Mouse (Mus musculus) MEL (cell line): ENCODE results near the gene Usp38. TPM values are rescaled to one million over a fixed set of nuclear protein-coding genes. Genes with fewer than 3 reads are reported as not detected.

ENCODE experiments used
- DNase-seq: peaks from one replicate; pipeline ENCODE4 v3.0.0; 2011; ENCODE audit warnings: low read depth, low spot score
- H3K27ac ChIP-seq: 2 replicates; pipeline ENCODE4 v1.5.1; 2012; ENCODE audit warnings: low read depth, mild to moderate bottlenecking, control low read depth, low read length, moderate library complexity; ENCODE audit not compliant: control insufficient read depth
- H3K27me3 ChIP-seq, 2 experiments: fragments of 150-350 bp in 1 of 2; sonication (generic) in 1 of 2; 2 replicates each; pipeline ENCODE4 v1.6.1; 2012; ENCODE audit warnings: low read length in 2 of 2, mild to moderate bottlenecking in 2 of 2, improper control_type of control experiment in 1 of 2, moderate library complexity in 1 of 2; ENCODE audit not compliant: insufficient read depth in 2 of 2, control insufficient read depth in 1 of 2
- H3K36me3 ChIP-seq, 2 experiments: 2 replicates each; pipeline ENCODE4 v1.6.1; 2012 to 2014; ENCODE audit warnings: low read length in 2 of 2, improper control_type of control experiment in 1 of 2, inconsistent platforms in 1 of 2, mild to moderate bottlenecking in 1 of 2; ENCODE audit not compliant: insufficient read depth in 2 of 2, control insufficient read depth in 1 of 2
- H3K4me1 ChIP-seq, 2 experiments: fragments of 150-350 bp in 1 of 2; sonication (generic) in 1 of 2; 2 replicates each; pipeline ENCODE4 v1.6.1; 2012; ENCODE audit warnings: low read length in 2 of 2, improper control_type of control experiment in 1 of 2, mild to moderate bottlenecking in 1 of 2; ENCODE audit not compliant: insufficient read depth in 2 of 2, control insufficient read depth in 1 of 2
- H3K4me3 ChIP-seq, 2 experiments: fragments of 150-350 bp in 1 of 2; sonication (generic) in 1 of 2; 2 replicates each; pipeline ENCODE4 v1.5.1; 2012; ENCODE audit warnings: low read depth in 2 of 2, low read length in 2 of 2, mild to moderate bottlenecking in 2 of 2, moderate library complexity in 2 of 2, control low read depth in 1 of 2, improper control_type of control experiment in 1 of 2; ENCODE audit not compliant: control insufficient read depth in 1 of 2, insufficient read depth in 1 of 2
- H3K79me2 ChIP-seq: 2 replicates; pipeline ENCODE4 v1.6.1; 2012; ENCODE audit warnings: mild to moderate bottlenecking, low read length, moderate library complexity; ENCODE audit not compliant: control insufficient read depth, poor library complexity, insufficient read depth
- H3K9ac ChIP-seq: 2 replicates; pipeline ENCODE4 v1.6.1; 2012; ENCODE audit warnings: low read depth, mild to moderate bottlenecking, control low read depth, low read length, moderate library complexity; ENCODE audit not compliant: control insufficient read depth, poor library complexity, severe bottlenecking
- H3K9me3 ChIP-seq: fragments of 150-350 bp; sonication (generic); replicated peaks from 2 replicates; pipeline ENCODE4 v1.6.1; 2012; ENCODE audit warnings: mild to moderate bottlenecking, low read length, improper control_type of control experiment, moderate library complexity; ENCODE audit not compliant: insufficient read depth
- CTCF ChIP-seq, 3 experiments: IDR thresholded peaks in 2 of 3; conservative IDR thresholded peaks in 1 of 3; 2 replicates each; pipeline ENCODE4 v1.5.1; 2011 to 2012; ENCODE audit warnings: low read length in 3 of 3, low read depth in 2 of 3, mild to moderate bottlenecking in 2 of 3, improper control_type of control experiment in 1 of 3, inconsistent platforms in 1 of 3, mixed read lengths in 1 of 3, moderate library complexity in 1 of 3; ENCODE audit not compliant: control insufficient read depth in 1 of 3, insufficient read depth in 1 of 3, poor library complexity in 1 of 3, severe bottlenecking in 1 of 3
- E2F4 ChIP-seq: IDR thresholded peaks from 2 replicates; pipeline ENCODE4 v1.6.1; 2011; ENCODE audit warnings: low read depth, low read length, improper control_type of control experiment, borderline replicate concordance
- EP300 ChIP-seq, 2 experiments: IDR thresholded peaks; 2 replicates each; pipeline ENCODE4 v1.6.1; 2011; ENCODE audit warnings: improper control_type of control experiment in 2 of 2, low read length in 2 of 2, low read depth in 1 of 2, mild to moderate bottlenecking in 1 of 2
- HCFC1 ChIP-seq: IDR thresholded peaks from 2 replicates; pipeline ENCODE4 v1.6.1; 2012; ENCODE audit warnings: low read depth, mild to moderate bottlenecking, inconsistent platforms, low read length, improper control_type of control experiment, moderate library complexity
- JUND ChIP-seq: IDR thresholded peaks from 2 replicates; pipeline ENCODE4 v1.6.1; 2011; ENCODE audit warnings: low read depth, mild to moderate bottlenecking, improper control_type of control experiment, low read length
- MAFK ChIP-seq: IDR thresholded peaks from 2 replicates; pipeline ENCODE4 v1.6.1; 2011; ENCODE audit warnings: low read depth, mild to moderate bottlenecking, low read length, improper control_type of control experiment, borderline replicate concordance
- MEF2A ChIP-seq: IDR thresholded peaks from 2 replicates; pipeline ENCODE4 v1.6.1; 2014; ENCODE audit warnings: low read depth, mild to moderate bottlenecking, inconsistent platforms, low read length, improper control_type of control experiment; ENCODE audit not compliant: poor library complexity, insufficient replicate concordance, severe bottlenecking; ENCODE audit errors: extremely low read depth
- MYC ChIP-seq: IDR thresholded peaks from 2 replicates; pipeline ENCODE4 v1.6.1; 2011; ENCODE audit warnings: low read depth, mild to moderate bottlenecking, low read length, improper control_type of control experiment, moderate library complexity
- RAD21 ChIP-seq: IDR thresholded peaks from 2 replicates; pipeline ENCODE4 v1.6.1; 2011; ENCODE audit warnings: mild to moderate bottlenecking, low read depth, low read length, improper control_type of control experiment
- RCOR1 ChIP-seq: IDR thresholded peaks from 2 replicates; pipeline ENCODE4 v1.6.1; 2012; ENCODE audit warnings: low read depth, mild to moderate bottlenecking, inconsistent platforms, low read length, improper control_type of control experiment
- SIN3A ChIP-seq: IDR thresholded peaks from 2 replicates; pipeline ENCODE4 v1.6.1; 2012; ENCODE audit warnings: low read length, improper control_type of control experiment, inconsistent platforms
- SMC3 ChIP-seq: IDR thresholded peaks from 2 replicates; pipeline ENCODE4 v1.6.1; 2011; ENCODE audit warnings: low read depth, low read length, improper control_type of control experiment
- TAL1 ChIP-seq: IDR thresholded peaks from 2 replicates; pipeline ENCODE4 v1.6.1; 2012; ENCODE audit warnings: mild to moderate bottlenecking, inconsistent platforms, low read length, moderate library complexity, mixed read lengths
- USF2 ChIP-seq, 2 experiments: IDR thresholded peaks; 2 replicates each; pipeline ENCODE4 v1.6.1; 2011 to 2012; ENCODE audit warnings: improper control_type of control experiment in 2 of 2, low read length in 2 of 2, borderline replicate concordance in 1 of 2, inconsistent platforms in 1 of 2, low read depth in 1 of 2, mild to moderate bottlenecking in 1 of 2; ENCODE audit not compliant: insufficient read depth in 1 of 2
- ZC3H11A ChIP-seq: IDR thresholded peaks from 2 replicates; pipeline ENCODE4 v1.6.1; 2012; ENCODE audit warnings: low read depth, mild to moderate bottlenecking, inconsistent platforms, low read length, improper control_type of control experiment
- ZKSCAN1 ChIP-seq: IDR thresholded peaks from 2 replicates; pipeline ENCODE4 v1.6.1; 2012; ENCODE audit warnings: low read depth, mild to moderate bottlenecking, inconsistent platforms, low read length, improper control_type of control experiment, moderate library complexity
- ZMIZ1 ChIP-seq: IDR thresholded peaks from 2 replicates; pipeline ENCODE4 v1.6.1; 2012; ENCODE audit warnings: low read depth, mild to moderate bottlenecking, inconsistent platforms, low read length, improper control_type of control experiment, moderate library complexity
- ZNF384 ChIP-seq: IDR thresholded peaks from 2 replicates; pipeline ENCODE4 v1.6.1; 2012; ENCODE audit warnings: low read depth, mild to moderate bottlenecking, inconsistent platforms, low read length, improper control_type of control experiment
- polyA plus RNA-seq, 2 experiments: library from polyadenylated mRNA; stranded (reverse) in 1 of 2; unstranded in 1 of 2; fragments of >175 nt in 1 of 2; fragments of >200 nt in 1 of 2; gene quantifications; 2 replicates each; pipeline versions ENCODE4 v1.2.1 to v1.2.4; 2012; ENCODE audit warnings: low replicate concordance in 2 of 2, low read depth in 1 of 2; ENCODE audit not compliant: insufficient read length in 2 of 2, insufficient read depth in 1 of 2, missing spikeins in 1 of 2
- total RNA-seq: library from RNA; depleted of rRNA; stranded (reverse); fragments of 300-350 nt; gene quantifications from 2 replicates; pipeline ENCODE4 v1.2.3, GENCODE M21; 2012

The Usp38 gene
- total and polyA plus RNA-seq, 3 experiments = 22.6 to 32.3 TPM; not detected in 1

DNA sequence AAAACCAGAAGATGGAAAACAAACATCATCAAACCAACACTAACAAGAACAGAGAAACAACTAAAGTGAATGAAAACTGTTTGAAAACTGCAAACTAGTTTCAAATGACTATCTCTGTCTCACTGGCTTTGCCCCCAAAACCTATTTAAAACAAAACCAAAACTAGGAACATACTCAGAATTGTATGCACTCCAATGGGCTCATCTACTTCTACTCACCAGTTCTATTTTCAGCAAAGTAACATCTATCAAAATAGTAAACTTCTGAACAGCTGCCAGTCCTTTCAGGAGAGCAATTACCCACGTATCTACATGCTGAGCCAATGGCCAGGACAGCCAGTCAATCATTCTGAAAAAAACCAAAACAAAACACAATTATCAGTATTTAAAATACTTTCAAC, 9.6 kb downstream of the Usp38 start:
- no peak overlapping the region for H3K4me3 ChIP-seq
- H3K79me2 ChIP-seq = peaks cover 5% of the 10 kb centered on the region
- peaks cover 9 to 35% of the 10 kb centered on the region in 2 experiments for H3K36me3 ChIP-seq
- no peak overlapping the region for H3K27ac ChIP-seq
- no peak overlapping the region for H3K9ac ChIP-seq
- no peaks in the 10 kb centered on the region for H3K27me3 ChIP-seq
- DNase-seq = no peak
- H3K4me1 ChIP-seq = no peaks in the 10 kb centered on the region; a peak in 1 of 4 replicates
- H3K9me3 ChIP-seq = no peaks in the 10 kb centered on the region
- no peak for TF ChIP-seq MEF2A
- TF ChIP-seq MAFK = no peak
- TF ChIP-seq MYC = no peak
- TF ChIP-seq HCFC1 = no peak
- no peak for TF ChIP-seq USF2 (IDR thresholded peaks at IDR 0.05; ENCODE audit: borderline replicate concordance in 1 of 2, insufficient read depth in 1 of 2, low read depth in 1 of 2, low read length in 2 of 2)
- TF ChIP-seq ZNF384 = no peak
- no peak for TF ChIP-seq EP300 (IDR thresholded peaks at IDR 0.05; ENCODE audit: low read depth in 1 of 2, low read length in 2 of 2)
- no peak for TF ChIP-seq ZKSCAN1
- no peak for TF ChIP-seq RCOR1

- Histone ChIP-seq H3K36me3 (peaks cover 0 to 25% of the 10 kb centered on the region in 2 experiments; a peak in 2 of 4 replicates), H3K4me1 (no peaks in the 10 kb centered on the region), H3K27ac (no peak overlapping the region), H3K9ac (no peak overlapping the region), H3K9me3 (no peaks in the 10 kb centered on the region), H3K79me2 (no peaks in the 10 kb centered on the region), H3K27me3 (no peaks in the 10 kb centered on the region), H3K4me3 (no peak overlapping the region)
- peak; percentile 42 for DNase-seq
- TF ChIP-seq RAD21 = peak; percentile 84
- TF ChIP-seq ZMIZ1 = no peak
- TF ChIP-seq ZKSCAN1 = 0 out of 2 replicates have a peak, but pooled peaks have one; percentile 40
- no peak for TF ChIP-seq MEF2A
- peak; percentile 57 for TF ChIP-seq SMC3
- no peak for TF ChIP-seq JUND
- peak; percentile 66 for TF ChIP-seq ZC3H11A
- peak; percentile 92 for TF ChIP-seq ZNF384
- no peak for TF ChIP-seq E2F4
- peak in 1 of 3 experiments; percentile 63; a peak in 2 of 6 replicates for TF ChIP-seq CTCF (IDR thresholded peaks at IDR 0.05 in 2 of 3, conservative IDR thresholded peaks at IDR 0.05 in 1 of 3; ENCODE audit: control insufficient read depth in 1 of 3, insufficient read depth in 1 of 3, low read depth in 2 of 3, low read length in 3 of 3, poor library complexity in 1 of 3, severe bottlenecking in 1 of 3)
- TF ChIP-seq TAL1 = no peak
- TF ChIP-seq SIN3A = peak; percentile 27; the same call in 1 of the 2 replicates
Observed at GRCm38 (mm10) chr8:80996632-80997031, 18.1 kb downstream of the Usp38 start.
